Mouse (Mus musculus): ENCODE measurements around the gene Sort1.
A peak's percentile ranks its signal among the peaks of the same experiment; 100 is the strongest.
"Not testable (repeated sequence)": the region's sequence is repeated elsewhere in the genome, so short reads cannot be mapped to it uniquely, and the experiment has no call there.

The Sort1 gene

GRCm38 (mm10) chr3:108283781-108284601 is at the start of gene Sort1:
Sort1 (plus strand) TSS chr3:108284082.
- peak; percentile 30 to 43 for DNase-seq

GRCm38 (mm10) chr3:108237474-108238102 is 46.3 kb upstream of the Sort1 start:
- DNase-seq = not testable (repeated sequence)

GRCm38 (mm10) chr3:108241243-108241839 is 42.5 kb upstream of the Sort1 start:
- no peak for DNase-seq

- DNase-seq = no peak
Observed at GRCm38 (mm10) chr3:108246857-108247256, 37.0 kb upstream of the Sort1 start.

- peak; percentile 93 to 94 for DNase-seq
Observed at GRCm38 (mm10) chr3:108256719-108257637, 26.9 kb upstream of the Sort1 start, which contains the start of gene Psma5. Psma5 (plus strand) TSS chr3:108256926.

- DNase-seq = no peak
Observed at GRCm38 (mm10) chr3:108257831-108258500, 25.9 kb upstream of the Sort1 start.

- DNase-seq = no peak
Observed at GRCm38 (mm10) chr3:108259319-108259718, 24.6 kb upstream of the Sort1 start.

GRCm38 (mm10) chr3:108279495-108279894 is 4.4 kb upstream of the Sort1 start:
- not testable (repeated sequence) for DNase-seq

- DNase-seq = no peak
Observed at GRCm38 (mm10) chr3:108282401-108283240, 1.3 kb upstream of the Sort1 start.

- DNase-seq = peak in 1 of 2 experiments; percentile 3
Observed at GRCm38 (mm10) chr3:108283241-108283561, 681 bp upstream of the Sort1 start.

- no peak for DNase-seq
Observed at GRCm38 (mm10) chr3:108285078-108285711, 1.3 kb downstream of the Sort1 start.

- no peak for DNase-seq
Observed at GRCm38 (mm10) chr3:108286671-108287439, 3.0 kb downstream of the Sort1 start.

GRCm38 (mm10) chr3:108287811-108288805 is 4.2 kb downstream of the Sort1 start:
- DNase-seq = no peak

- DNase-seq = no peak
Observed at GRCm38 (mm10) chr3:108289311-108290130, 5.6 kb downstream of the Sort1 start.

GRCm38 (mm10) chr3:108291036-108291799 is 7.3 kb downstream of the Sort1 start:
- no peak for DNase-seq

GRCm38 (mm10) chr3:108294398-108294797 is 10.5 kb downstream of the Sort1 start:
- no peak for DNase-seq

All from B cell, adult 2 months (primary cell).